Mouse (Mus musculus) thymus, adult 2 months (tissue): ENCODE data around the gene Tspan4.

Experiments
- CTCF ChIP-seq: fragments of 200-500 bp; IDR thresholded peaks from 2 replicates; pipeline ENCODE4 v1.5.1; 2012; ENCODE audit warnings: mild to moderate bottlenecking, control low read depth, low read length, moderate library complexity, borderline replicate concordance; ENCODE audit not compliant: control insufficient read depth, poor library complexity, insufficient read depth; ENCODE audit errors: extremely low read depth
- POLR2A ChIP-seq: fragments of 200-500 bp; IDR thresholded peaks from 2 replicates; pipeline ENCODE4 v1.6.1; 2012; ENCODE audit warnings: mild to moderate bottlenecking, low read length, control low read depth, moderate library complexity; ENCODE audit not compliant: control insufficient read depth, poor library complexity, insufficient read depth; ENCODE audit errors: extremely low read depth

GRCm38 (mm10) chr7:141472226-141472625 lies 2.8 kb upstream of the Tspan4 start:
- TF ChIP-seq POLR2A (no peak), CTCF (no peak)
